Mouse (Mus musculus): ENCODE results near the gene Ninj2. TPM values are rescaled to one million over a fixed set of nuclear protein-coding genes. Genes with fewer than 3 reads are reported as not detected.

Gene Ninj2
- total RNA-seq, 1 experiment, result 1.2 TPM

DNA sequence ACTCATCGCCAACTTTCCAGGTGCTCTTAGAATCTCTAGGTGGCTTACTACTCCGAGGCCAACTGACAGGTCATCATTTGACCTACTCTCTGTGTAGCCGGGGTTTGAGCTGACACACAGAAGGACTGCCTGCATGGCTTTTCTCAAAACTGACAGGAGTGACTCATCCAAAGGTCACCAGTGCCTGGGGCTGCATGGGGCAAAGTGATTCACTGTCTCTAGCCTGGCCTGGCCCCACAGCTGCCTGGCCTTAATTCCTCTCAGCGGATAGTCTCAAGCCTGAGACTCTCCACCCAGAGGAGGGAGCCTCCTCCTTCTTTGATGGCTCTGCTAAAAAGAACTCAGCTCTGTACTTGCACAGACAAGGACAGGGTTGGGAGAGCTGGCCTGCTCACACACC lies 97.8 kb downstream of the Ninj2 start:
- H3K36me3 ChIP-seq (ENCODE audit: control insufficient read depth, insufficient read depth, low read length, poor library complexity, severe bottlenecking), result no peaks in the 10 kb centered on the region
- H3K9ac ChIP-seq (ENCODE audit: insufficient read depth, low read depth, low read length, poor library complexity, severe bottlenecking), result no peak overlapping the region
- DNase-seq (ENCODE audit: low read depth, low spot score), result no peak
- H3K4me1 ChIP-seq (ENCODE audit: control insufficient read depth in 2 of 2, insufficient read depth in 2 of 2, low read length in 2 of 2, poor library complexity in 1 of 2), result peaks cover 8 to 38% of the 10 kb centered on the region in 2 experiments
- TF ChIP-seq CHD2 (IDR thresholded peaks at IDR 0.05; ENCODE audit: low read depth, low read length), result no peak
- no peak for TF ChIP-seq ZNF384 (IDR thresholded peaks at IDR 0.05; ENCODE audit: low read depth, low read length)
- no peak for TF ChIP-seq MAFK (IDR thresholded peaks at IDR 0.05; ENCODE audit: insufficient read depth, low read depth, low read length)
- H3K4me3 ChIP-seq (ENCODE audit: insufficient read depth in 1 of 2, low read depth in 1 of 2, low read length in 2 of 2, poor library complexity in 1 of 2, severe bottlenecking in 1 of 2), result no peak overlapping the region
- H3K9me3 ChIP-seq (ENCODE audit: control insufficient read depth, insufficient read depth, low read depth, low read length), result no peaks in the 10 kb centered on the region
- in situ Hi-C loops (cut with MboI; ENCODE audit: low sequenced_read_pairs in 2 of 2, unreplicated experiment in 2 of 2), result loop anchor here (5.0 to 25.0 kb wide), 4 partner anchors 189 to 706 kb away; partner anchors contain the start of gene Fbxl14 (in 1 of the 2)
- H3K27ac ChIP-seq (ENCODE audit: insufficient read depth, low read depth, low read length, poor library complexity, severe bottlenecking), result no peak overlapping the region

DNA sequence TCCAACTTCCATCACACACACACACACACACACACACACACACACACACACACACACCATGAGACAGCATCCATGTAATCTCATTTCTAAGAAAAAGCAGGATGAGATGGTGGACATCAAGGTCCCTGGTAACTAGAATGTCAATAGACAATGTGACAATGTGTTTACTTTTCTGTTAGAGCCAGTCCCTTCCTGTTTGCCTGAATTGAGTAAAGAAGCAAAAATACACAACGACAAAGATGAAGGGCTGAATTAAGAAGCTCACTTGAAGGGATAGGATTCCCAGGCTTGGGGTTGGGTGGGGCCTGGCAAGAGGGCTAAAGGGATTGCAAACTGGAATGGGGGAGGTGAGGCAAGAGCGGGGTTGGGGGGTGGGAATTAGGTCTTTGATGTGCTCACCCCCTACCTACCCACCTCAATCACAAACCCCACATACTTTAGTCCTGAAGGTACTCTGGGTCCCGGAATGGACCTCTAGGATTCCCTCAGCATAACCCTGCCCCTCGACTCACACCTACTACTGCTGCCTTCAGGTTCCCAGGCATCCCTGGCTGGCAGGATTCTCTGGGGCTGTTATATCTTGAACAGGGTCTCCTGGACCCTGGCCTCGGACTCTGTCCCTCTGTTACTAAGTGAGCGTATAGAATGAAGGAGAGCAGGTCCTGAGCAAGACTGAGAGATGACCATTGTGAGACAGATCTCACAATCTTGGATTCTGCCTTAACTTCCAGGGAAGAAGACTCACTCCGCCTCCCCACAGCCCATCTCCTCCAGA lies 98.4 kb downstream of the Ninj2 start:
- peaks cover 8 to 34% of the 10 kb centered on the region in 2 experiments for H3K4me1 ChIP-seq (ENCODE audit: control insufficient read depth in 2 of 2, insufficient read depth in 2 of 2, low read length in 2 of 2, poor library complexity in 1 of 2)
- no peaks in the 10 kb centered on the region for H3K36me3 ChIP-seq (ENCODE audit: control insufficient read depth, insufficient read depth, low read length, poor library complexity, severe bottlenecking)
- H3K9me3 ChIP-seq (ENCODE audit: control insufficient read depth, insufficient read depth, low read depth, low read length), result no peaks in the 10 kb centered on the region
- TF ChIP-seq MAFK (IDR thresholded peaks at IDR 0.05; ENCODE audit: insufficient read depth, low read depth, low read length) (no peak), ZNF384 (IDR thresholded peaks at IDR 0.05; ENCODE audit: low read depth, low read length) (no peak), CHD2 (IDR thresholded peaks at IDR 0.05; ENCODE audit: low read depth, low read length) (no peak), HCFC1 (IDR thresholded peaks at IDR 0.05; ENCODE audit: borderline replicate concordance, insufficient read depth, low read length) (no peak), ZC3H11A (IDR thresholded peaks at IDR 0.05; ENCODE audit: borderline replicate concordance, low read depth, low read length) (no peak)
- peak overlapping the region; percentile 52 for H3K27ac ChIP-seq (ENCODE audit: insufficient read depth, low read depth, low read length, poor library complexity, severe bottlenecking)
- peak overlapping the region; percentile 47 to 53 for H3K4me3 ChIP-seq (ENCODE audit: insufficient read depth in 1 of 2, low read depth in 1 of 2, low read length in 2 of 2, poor library complexity in 1 of 2, severe bottlenecking in 1 of 2)
- in situ Hi-C loops (cut with MboI; ENCODE audit: low sequenced_read_pairs in 2 of 2, unreplicated experiment in 2 of 2), result loop anchor here (5.0 to 25.0 kb wide), 4 partner anchors 189 to 707 kb away; partner anchors contain the start of gene Fbxl14 (in 1 of the 2)
- peak overlapping the region; percentile 29; the same call in 1 of the 2 replicates for H3K9ac ChIP-seq (ENCODE audit: insufficient read depth, low read depth, low read length, poor library complexity, severe bottlenecking)
- no peak for DNase-seq (ENCODE audit: low read depth, low spot score)

DNA sequence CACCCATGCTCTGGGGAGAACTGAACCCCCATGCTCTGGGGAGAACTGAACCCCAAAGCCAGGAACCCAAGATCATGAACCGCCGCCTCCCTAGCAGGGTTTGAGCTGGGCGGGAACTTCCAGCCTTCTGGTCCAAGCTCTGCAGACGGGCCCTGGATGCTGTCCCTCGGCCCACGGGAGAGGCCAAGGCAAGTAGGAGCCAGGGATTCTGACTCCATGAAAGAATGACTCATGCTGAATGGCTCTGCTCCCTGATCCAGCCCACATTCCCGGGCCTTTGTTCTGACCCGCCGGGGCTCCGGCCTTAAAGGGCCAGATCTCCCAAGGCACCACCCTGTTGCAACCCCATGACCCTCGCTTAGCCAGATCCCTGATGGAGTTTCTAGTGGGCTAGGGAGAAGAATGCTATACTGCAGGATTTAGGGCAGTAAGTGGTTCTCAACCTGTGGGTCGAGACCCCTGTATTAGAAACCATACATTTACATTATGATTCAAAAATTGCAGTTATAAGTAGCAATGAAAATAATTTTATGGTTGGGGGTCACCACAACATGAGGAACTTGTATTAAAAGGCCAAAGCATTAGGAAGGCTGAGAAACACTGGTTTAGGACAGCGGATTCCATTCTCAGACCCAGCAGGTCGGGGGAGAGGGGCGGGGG lies 99.2 kb downstream of the Ninj2 start:
- Histone ChIP-seq H3K36me3 (ENCODE audit: control insufficient read depth, insufficient read depth, low read length, poor library complexity, severe bottlenecking) (no peaks in the 10 kb centered on the region), H3K4me3 (ENCODE audit: insufficient read depth in 1 of 2, low read depth in 1 of 2, low read length in 2 of 2, poor library complexity in 1 of 2, severe bottlenecking in 1 of 2) (peak overlapping the region; percentile 47 to 53), H3K4me1 (ENCODE audit: control insufficient read depth in 2 of 2, insufficient read depth in 2 of 2, low read length in 2 of 2, poor library complexity in 1 of 2) (peaks cover 8 to 31% of the 10 kb centered on the region in 2 experiments), H3K9me3 (ENCODE audit: control insufficient read depth, insufficient read depth, low read depth, low read length) (no peaks in the 10 kb centered on the region), H3K9ac (ENCODE audit: insufficient read depth, low read depth, low read length, poor library complexity, severe bottlenecking) (peak overlapping the region; percentile 29; the same call in 1 of the 2 replicates), H3K27ac (ENCODE audit: insufficient read depth, low read depth, low read length, poor library complexity, severe bottlenecking) (peak overlapping the region; percentile 52)
- TF ChIP-seq MAFK (IDR thresholded peaks at IDR 0.05; ENCODE audit: insufficient read depth, low read depth, low read length), result 0 out of 2 replicates have a peak, but pooled peaks have one; percentile 24
- TF ChIP-seq ZNF384 (IDR thresholded peaks at IDR 0.05; ENCODE audit: low read depth, low read length), result no peak
- TF ChIP-seq CHD2 (IDR thresholded peaks at IDR 0.05; ENCODE audit: low read depth, low read length), result peak; percentile 92
- DNase-seq (ENCODE audit: low read depth, low spot score), result peak; percentile 78
- in situ Hi-C loops (cut with MboI; ENCODE audit: low sequenced_read_pairs in 2 of 2, unreplicated experiment in 2 of 2), result loop anchor here (5.0 to 25.0 kb wide), 4 partner anchors 190 to 708 kb away; partner anchors contain the start of gene Fbxl14 (in 1 of the 2)

DNA sequence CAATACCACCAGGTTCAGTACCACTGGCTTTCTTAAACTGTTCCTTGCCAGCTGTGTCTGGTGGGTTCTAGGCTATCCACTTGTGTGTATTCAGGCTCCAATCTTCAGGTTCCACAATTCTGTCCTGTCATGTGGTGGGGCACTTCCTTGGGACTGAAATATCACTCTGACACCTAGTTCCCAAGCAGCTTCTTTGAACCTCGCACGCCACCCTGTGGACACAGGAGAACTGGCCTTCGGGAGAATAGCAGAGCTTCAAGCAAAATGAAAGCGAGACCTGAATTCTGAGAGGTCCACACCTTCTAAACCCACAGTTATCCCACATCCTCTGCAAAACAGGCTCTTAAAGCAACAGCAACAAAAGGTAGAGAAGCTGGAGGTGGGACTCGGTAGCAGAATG lies 100.0 kb downstream of the Ninj2 start:
- no peak overlapping the region for H3K4me3 ChIP-seq (ENCODE audit: insufficient read depth in 1 of 2, low read depth in 1 of 2, low read length in 2 of 2, poor library complexity in 1 of 2, severe bottlenecking in 1 of 2)
- H3K9ac ChIP-seq (ENCODE audit: insufficient read depth, low read depth, low read length, poor library complexity, severe bottlenecking), result no peak overlapping the region
- peak; percentile 82 for DNase-seq (ENCODE audit: low read depth, low spot score)
- H3K27ac ChIP-seq (ENCODE audit: insufficient read depth, low read depth, low read length, poor library complexity, severe bottlenecking), result no peak overlapping the region
- peaks cover 8 to 28% of the 10 kb centered on the region in 2 experiments for H3K4me1 ChIP-seq (ENCODE audit: control insufficient read depth in 2 of 2, insufficient read depth in 2 of 2, low read length in 2 of 2, poor library complexity in 1 of 2)
- H3K9me3 ChIP-seq (ENCODE audit: control insufficient read depth, insufficient read depth, low read depth, low read length), result no peaks in the 10 kb centered on the region
- H3K36me3 ChIP-seq (ENCODE audit: control insufficient read depth, insufficient read depth, low read length, poor library complexity, severe bottlenecking), result no peaks in the 10 kb centered on the region
- TF ChIP-seq ZC3H11A (IDR thresholded peaks at IDR 0.05; ENCODE audit: borderline replicate concordance, low read depth, low read length) (peak; percentile 97), MAFK (IDR thresholded peaks at IDR 0.05; ENCODE audit: insufficient read depth, low read depth, low read length) (no peak)
- in situ Hi-C loops (cut with MboI; ENCODE audit: low sequenced_read_pairs in 2 of 2, unreplicated experiment in 2 of 2), result loop anchor here (5.0 to 25.0 kb wide), 4 partner anchors 191 to 708 kb away; partner anchors contain the start of gene Fbxl14 (in 1 of the 2)

Measured in ES-E14 (cell line).